Mouse (Mus musculus): ENCODE results near the gene Flt3l.

GRCm38 (mm10) chr7:45151303-45151702, 15.1 kb upstream of the Flt3l start:
- TF ChIP-seq EP300 (optimal IDR thresholded peaks at IDR 0.05) = no peak
- TF ChIP-seq CTCF (IDR thresholded peaks at IDR 0.05; ENCODE audit: low read depth) = no peak

Data from stomach, postnatal 0 days (tissue).